Mouse (Mus musculus) gastrocnemius, postnatal 36 days (tissue): ENCODE measurements around the gene B4galt4. TPM values are rescaled to one million over a fixed set of nuclear protein-coding genes. Genes with fewer than 3 reads are reported as not detected.
"Not testable (repeated sequence)": the region's sequence is repeated elsewhere in the genome, so short reads cannot be mapped to it uniquely, and the experiment has no call there.

Source experiments
- DNase-seq, 2 experiments: peaks; one replicate each; pipeline ENCODE4 v3.0.0; 2022
- intact Hi-C: fragments of 180-260 bp; cut with DNase I; formaldehyde crosslinking; loops from one replicate; pipeline ENCODE4 v1.15.1; 2025
- total RNA-seq, 2 experiments: library from RNA; stranded (reverse); gene quantifications; 2 replicates each; pipeline ENCODE4 v1.2.3; 2021

B4galt4 gene
- total RNA-seq, 2 experiments from 2014 or later: 3.8 to 4.4 TPM

GRCm38 (mm10) chr16:38762401-38762800 is 20.3 kb downstream of the B4galt4 start:
- intact Hi-C loops: no loop called here
- DNase-seq: no peak

- intact Hi-C loops: no loop called here
These were observed 21.4 kb downstream of the B4galt4 start for GRCm38 (mm10) chr16:38763508-38763907.

GRCm38 (mm10) chr16:38766671-38767070 is 24.6 kb downstream of the B4galt4 start:
- intact Hi-C loops: no loop called here
- no peak for DNase-seq

More at GRCm38 (mm10) chr16:38763508-38763907, 21.4 kb downstream of the B4galt4 start:
- no peak for DNase-seq

GRCm38 (mm10) chr16:38767761-38768160 is 25.7 kb downstream of the B4galt4 start:
- DNase-seq: no peak
- intact Hi-C loops: no loop called here

- intact Hi-C loops: no loop called here
These were observed 26.3 kb downstream of the B4galt4 start for GRCm38 (mm10) chr16:38768386-38768785.

GRCm38 (mm10) chr16:38769529-38769928 is 27.5 kb downstream of the B4galt4 start:
- no peak for DNase-seq
- intact Hi-C loops: no loop called here

More at GRCm38 (mm10) chr16:38768386-38768785, 26.3 kb downstream of the B4galt4 start:
- DNase-seq: no peak

- intact Hi-C loops: no loop called here
- DNase-seq: no peak
These were observed 29.1 kb downstream of the B4galt4 start for GRCm38 (mm10) chr16:38771145-38771544.

GRCm38 (mm10) chr16:38772906-38773496 is 30.9 kb downstream of the B4galt4 start:
- intact Hi-C loops: no loop called here
- no peak for DNase-seq

- DNase-seq: no peak
- intact Hi-C loops: no loop called here
These were observed 33.1 kb downstream of the B4galt4 start for GRCm38 (mm10) chr16:38774964-38775746.

GRCm38 (mm10) chr16:38776342-38776741 is 34.3 kb downstream of the B4galt4 start:
- no peak for DNase-seq
- intact Hi-C loops: no loop called here

- DNase-seq: no peak
- intact Hi-C loops: no loop called here
These were observed 39.0 kb downstream of the B4galt4 start for GRCm38 (mm10) chr16:38780960-38781572.

GRCm38 (mm10) chr16:38781946-38782345 is 39.9 kb downstream of the B4galt4 start:
- intact Hi-C loops: no loop called here
- DNase-seq: no peak

- intact Hi-C loops: no loop called here
- no peak for DNase-seq
These were observed 40.5 kb downstream of the B4galt4 start for GRCm38 (mm10) chr16:38782524-38783067.

GRCm38 (mm10) chr16:38785301-38785700 is 43.2 kb downstream of the B4galt4 start:
- intact Hi-C loops: no loop called here
- no peak for DNase-seq

GRCm38 (mm10) chr16:38789016-38789415 is 47.0 kb downstream of the B4galt4 start:
- no peak for DNase-seq
- intact Hi-C loops: no loop called here

- intact Hi-C loops: no loop called here
- DNase-seq: no peak
These were observed 47.9 kb downstream of the B4galt4 start for GRCm38 (mm10) chr16:38789966-38790365.

GRCm38 (mm10) chr16:38793120-38793519 is 51.1 kb downstream of the B4galt4 start:
- DNase-seq: no peak
- intact Hi-C loops: no loop called here

- no peak for DNase-seq
- intact Hi-C loops: no loop called here
These were observed 56.9 kb downstream of the B4galt4 start for GRCm38 (mm10) chr16:38798957-38799450.

GRCm38 (mm10) chr16:38800091-38800490 is 58.0 kb downstream of the B4galt4 start, which contains the start of gene Upk1b:
Gene Upk1b, minus strand, starts transcription at chr16:38800328.
- intact Hi-C loops: no loop called here

GRCm38 (mm10) chr16:38807796-38808195 is 65.7 kb downstream of the B4galt4 start:
- DNase-seq, intact Hi-C loops: not testable (repeated sequence)

More at GRCm38 (mm10) chr16:38800091-38800490, 58.0 kb downstream of the B4galt4 start, which contains the start of gene Upk1b:
- DNase-seq: no peak

GRCm38 (mm10) chr16:38810196-38810595 is 68.1 kb downstream of the B4galt4 start:
- no peak for DNase-seq
- intact Hi-C loops: loop anchor here (5.0 kb wide), 2 partner anchors 188 to 273 kb away; no protein-coding TSS in a partner anchor
